Mouse (Mus musculus) neural tube, embryonic 11.5 days (tissue): ENCODE results near the gene Dusp1. TPM values are rescaled to one million over a fixed set of nuclear protein-coding genes. Genes with fewer than 3 reads are reported as not detected.

ENCODE experiments used
- ATAC-seq: fragments of 200-750 bp; cut with Nextera tagmentation; 2 replicates; pipeline ENCODE4 v1.8.0; 2017; ENCODE audit warnings: moderate number of reproducible peaks, mild to moderate bottlenecking, moderate TSS enrichment, moderate library complexity; ENCODE audit not compliant: insufficient read depth, low FRiP score, low TSS enrichment
- DNase-seq: peaks from one replicate; pipeline ENCODE4 v3.0.0-alpha.2; 2015; ENCODE audit warnings: low spot score
- H3K27ac ChIP-seq: fragments of 300-500 bp; sonication (generic); 2 replicates; pipeline ENCODE4 v1.5.1; 2014; ENCODE audit warnings: low read depth, mild to moderate bottlenecking, low read length
- H3K27me3 ChIP-seq: fragments of 300-500 bp; sonication (generic); 2 replicates; pipeline ENCODE4 v1.6.1; 2014; ENCODE audit warnings: mild to moderate bottlenecking, low read length, mixed read lengths; ENCODE audit not compliant: control insufficient read depth, insufficient read depth
- H3K36me3 ChIP-seq: fragments of 300-500 bp; sonication (generic); 2 replicates; pipeline ENCODE4 v1.6.1; 2014; ENCODE audit warnings: mild to moderate bottlenecking, low read length, moderate library complexity, mixed read lengths; ENCODE audit not compliant: control insufficient read depth, insufficient read depth
- H3K4me1 ChIP-seq: fragments of 300-500 bp; sonication (generic); 2 replicates; pipeline ENCODE4 v1.6.1; 2014; ENCODE audit warnings: low read length, mixed read lengths; ENCODE audit not compliant: control insufficient read depth, insufficient read depth
- H3K4me2 ChIP-seq: fragments of 300-500 bp; sonication (generic); 2 replicates; pipeline ENCODE4 v1.6.1; 2014; ENCODE audit warnings: low read depth, mild to moderate bottlenecking, moderate library complexity
- H3K4me3 ChIP-seq: fragments of 300-500 bp; sonication (generic); 2 replicates; pipeline ENCODE4 v1.5.1; 2014; ENCODE audit warnings: low read depth, low read length
- H3K9ac ChIP-seq: fragments of 300-500 bp; sonication (generic); 2 replicates; pipeline ENCODE4 v1.6.1; 2014; ENCODE audit warnings: mild to moderate bottlenecking, low read length
- H3K9me3 ChIP-seq: fragments of 300-500 bp; sonication (generic); 2 replicates; pipeline ENCODE4 v1.6.1; 2016; ENCODE audit warnings: low read length; ENCODE audit not compliant: control insufficient read depth
- WGBS: fragments of 180-500 bp; shearing (Covaris S2); extraction: QIAGEN DNeasy Blood & Tissue Kit; methylation state at CpG from one replicate; pipeline ENCODE4 v1.1.7; 2014; 5-methylcytosine and 5-hydroxymethylcytosine counted together
- polyA plus RNA-seq: library from polyadenylated mRNA; unstranded; fragments of >200 nt; fragmentation: Nextera tagmentation; extraction: Ambion mirVana; gene quantifications from 2 replicates; pipeline ENCODE4 v1.2.1, GENCODE M21; 2014

The Dusp1 gene
- polyA plus RNA-seq, 1 experiment from 2014 or later, result 34.0 TPM

DNA sequence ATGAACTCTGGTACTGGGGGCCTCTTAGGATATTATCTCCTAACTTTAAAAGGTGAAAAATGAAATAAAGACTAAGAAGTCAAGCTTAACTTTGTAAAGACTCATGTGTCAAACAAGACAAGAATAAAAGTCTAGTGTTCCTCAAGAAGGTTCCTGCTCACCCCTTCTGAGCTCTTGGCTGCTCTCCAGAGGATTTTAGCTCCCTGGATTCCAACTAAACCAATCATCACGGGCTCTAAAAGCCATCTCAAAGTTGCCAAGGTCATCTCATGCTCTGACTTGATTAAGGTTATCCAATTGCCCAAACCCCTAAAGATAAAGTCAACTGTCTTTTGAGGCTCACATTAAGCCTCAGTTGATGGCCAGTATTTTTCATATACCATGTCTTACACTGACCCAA is 63.3 kb downstream of the Dusp1 start:
- WGBS, result 53% methylated on average over 1 of the region's 1 CpGs
- no peak for ATAC-seq

DNA sequence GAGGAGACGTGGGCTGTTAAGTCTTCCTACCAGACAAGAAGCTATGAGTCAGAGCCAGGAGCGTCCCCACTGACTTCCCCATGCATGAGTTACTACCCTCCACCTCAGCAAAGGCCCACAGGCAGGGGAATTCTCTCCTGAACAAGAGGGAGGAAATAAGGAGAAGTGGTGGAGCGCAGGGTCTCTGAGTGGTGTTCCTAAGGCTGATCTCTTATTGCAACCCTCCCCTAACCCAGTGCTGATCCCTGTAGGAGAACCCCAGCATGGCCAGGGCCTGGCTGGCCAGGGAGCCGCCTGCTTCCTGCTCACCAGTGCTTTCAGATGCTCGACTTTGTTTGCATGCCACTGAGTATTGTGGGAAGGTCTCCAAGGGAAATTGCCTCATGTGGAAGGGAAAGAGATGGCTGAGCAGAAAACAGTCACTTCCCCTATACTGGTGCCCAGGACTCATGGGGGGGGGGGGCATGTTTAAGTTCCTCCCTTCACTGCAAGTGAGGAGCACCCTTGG is 64.5 kb downstream of the Dusp1 start:
- Histone ChIP-seq H3K4me2 (no peak overlapping the region), H3K27me3 (no peaks in the 10 kb centered on the region), H3K4me1 (no peaks in the 10 kb centered on the region), H3K9me3 (peaks cover 2% of the 10 kb centered on the region; the same call in 1 of the 2 replicates), H3K4me3 (no peak overlapping the region), H3K27ac (no peak overlapping the region), H3K9ac (no peak overlapping the region), H3K36me3 (no peaks in the 10 kb centered on the region)
- ATAC-seq, result no peak
- WGBS, result 58% methylated on average over 5 of the region's 5 CpGs
- DNase-seq, result no peak

More for the DNA sequence above, 63.3 kb downstream of the Dusp1 start:
- Histone ChIP-seq H3K27me3 (no peaks in the 10 kb centered on the region), H3K36me3 (no peaks in the 10 kb centered on the region), H3K4me1 (peaks cover 7% of the 10 kb centered on the region), H3K9me3 (no peaks in the 10 kb centered on the region), H3K4me3 (no peak overlapping the region), H3K4me2 (no peak overlapping the region), H3K9ac (no peak overlapping the region), H3K27ac (no peak overlapping the region)
- DNase-seq, result no peak

DNA sequence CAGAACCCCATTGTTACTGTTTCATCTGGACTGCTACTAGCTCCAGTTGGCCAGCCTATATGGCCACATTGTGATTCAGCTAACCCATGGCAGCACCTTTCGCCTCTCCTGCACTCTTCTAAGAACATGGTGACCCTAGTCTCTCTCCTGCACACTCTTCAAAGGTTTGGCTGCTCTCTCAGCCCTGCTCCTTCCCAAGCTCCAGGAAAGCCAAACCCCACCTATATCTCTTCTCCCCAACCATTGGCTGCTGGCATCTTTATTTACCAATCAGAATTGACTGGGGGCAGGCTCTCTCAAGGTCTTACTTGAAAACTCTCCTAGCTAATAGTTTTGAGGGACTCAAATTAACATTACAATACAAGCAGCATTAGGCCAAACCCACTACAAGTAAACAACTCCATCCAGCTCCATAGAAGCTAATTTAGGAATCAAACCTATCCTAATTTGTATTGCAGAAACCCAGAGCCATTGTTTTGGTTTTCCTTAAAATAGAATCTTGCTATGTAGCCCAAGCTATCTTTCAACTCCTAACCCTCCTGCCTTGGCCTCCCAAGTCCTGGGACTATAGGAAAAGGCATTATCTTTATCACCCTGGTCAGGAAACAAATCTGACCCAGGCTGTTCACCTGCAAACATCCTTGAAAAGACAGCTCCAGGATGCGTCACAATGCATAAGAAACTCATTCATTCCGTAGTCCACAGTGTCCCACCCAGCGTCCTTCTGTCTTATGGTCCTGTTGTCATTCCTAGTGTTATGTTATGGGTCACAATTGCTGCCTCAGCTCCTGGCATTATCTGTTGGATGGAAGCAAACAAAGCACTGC is 67.1 kb downstream of the Dusp1 start:
- H3K9me3 ChIP-seq, result peaks cover 2% of the 10 kb centered on the region; the same call in 1 of the 2 replicates
- no peak overlapping the region for H3K9ac ChIP-seq
- WGBS, result 84% methylated on average over 4 of the region's 4 CpGs
- no peaks in the 10 kb centered on the region for H3K36me3 ChIP-seq
- H3K27me3 ChIP-seq, result no peaks in the 10 kb centered on the region
- no peak overlapping the region for H3K27ac ChIP-seq
- no peak overlapping the region for H3K4me2 ChIP-seq
- DNase-seq (no peak), ATAC-seq (no peak)
- H3K4me1 ChIP-seq, result no peaks in the 10 kb centered on the region
- H3K4me3 ChIP-seq, result no peak overlapping the region

DNA sequence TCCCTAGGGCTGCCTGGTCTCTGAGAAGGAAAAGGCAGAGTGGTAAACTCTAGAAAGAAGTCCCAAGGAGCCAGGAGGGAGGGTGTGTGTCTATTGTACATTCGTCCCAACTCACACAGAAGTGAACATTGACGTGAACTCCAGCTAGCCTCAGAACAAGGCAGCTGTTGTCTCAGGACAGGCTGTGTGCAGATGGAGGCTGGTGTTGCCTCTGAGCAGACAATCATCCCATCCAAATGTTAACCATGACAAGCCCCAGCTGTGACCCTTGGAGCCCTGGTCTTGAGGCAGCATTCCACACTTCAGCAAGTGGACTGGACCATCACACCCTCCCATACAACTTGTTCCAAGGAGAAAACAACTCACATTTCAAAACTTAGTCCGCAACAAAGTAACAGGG is 69.7 kb downstream of the Dusp1 start:
- H3K27me3 ChIP-seq, result no peaks in the 10 kb centered on the region
- ATAC-seq (no peak), DNase-seq (no peak)
- no peak overlapping the region for H3K4me3 ChIP-seq
- no peak overlapping the region for H3K27ac ChIP-seq
- WGBS, result 88% methylated on average over 3 of the region's 3 CpGs
- H3K9me3 ChIP-seq, result peaks cover 2% of the 10 kb centered on the region; the same call in 1 of the 2 replicates
- no peak overlapping the region for H3K9ac ChIP-seq
- H3K4me1 ChIP-seq, result no peaks in the 10 kb centered on the region
- no peaks in the 10 kb centered on the region for H3K36me3 ChIP-seq
- H3K4me2 ChIP-seq, result no peak overlapping the region

DNA sequence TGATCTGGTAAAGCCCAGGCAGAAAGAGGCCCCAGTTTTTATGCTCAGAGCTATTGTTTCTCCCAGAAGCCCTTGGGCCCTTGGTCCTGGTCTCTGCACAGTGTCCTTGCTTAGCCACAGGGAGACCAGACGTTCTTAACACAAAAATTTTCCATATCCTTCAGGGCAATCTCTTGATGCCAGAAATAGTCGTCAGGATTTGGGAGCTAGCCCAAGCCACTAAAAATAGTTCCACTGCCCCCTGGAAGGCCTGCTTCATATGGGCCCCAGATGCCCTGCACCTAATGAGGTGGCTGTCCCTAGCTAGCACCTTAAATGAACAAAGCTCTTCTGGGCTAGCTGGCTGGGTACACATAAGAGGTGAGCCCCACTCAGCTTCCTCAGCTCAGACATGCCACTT is 71.0 kb downstream of the Dusp1 start:
- peaks cover 2% of the 10 kb centered on the region; the same call in 1 of the 2 replicates for H3K9me3 ChIP-seq
- no peak overlapping the region for H3K4me2 ChIP-seq
- H3K9ac ChIP-seq, result no peak overlapping the region
- H3K27me3 ChIP-seq, result no peaks in the 10 kb centered on the region
- ATAC-seq (no peak), DNase-seq (no peak)
- no peak overlapping the region for H3K4me3 ChIP-seq
- no peak overlapping the region for H3K27ac ChIP-seq
- H3K36me3 ChIP-seq, result no peaks in the 10 kb centered on the region
- H3K4me1 ChIP-seq, result no peaks in the 10 kb centered on the region
- 88% methylated on average over 2 of the region's 2 CpGs for WGBS

DNA sequence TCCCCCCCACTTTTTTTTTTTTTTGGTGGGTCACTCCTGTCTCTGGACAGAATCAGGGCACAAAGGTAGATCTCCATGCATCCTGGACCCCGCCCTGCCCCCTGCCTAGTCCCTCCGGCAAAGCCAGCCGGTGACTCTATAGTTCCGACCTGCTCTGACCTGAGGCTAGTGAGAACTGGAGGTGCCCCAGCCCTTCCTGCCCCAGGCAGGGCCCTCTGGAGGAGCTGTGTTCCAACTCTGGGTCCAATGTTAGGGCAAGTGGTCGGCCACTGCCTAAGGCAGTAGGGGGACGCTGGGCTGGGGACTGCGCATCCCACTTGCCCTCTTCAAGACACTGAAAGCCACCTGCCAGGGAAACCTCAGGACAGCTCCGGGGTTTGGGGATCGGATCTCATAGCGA is 71.9 kb downstream of the Dusp1 start:
- Histone ChIP-seq H3K9ac (no peak overlapping the region), H3K27me3 (no peaks in the 10 kb centered on the region), H3K9me3 (peaks cover 2% of the 10 kb centered on the region; the same call in 1 of the 2 replicates), H3K36me3 (no peaks in the 10 kb centered on the region), H3K27ac (no peak overlapping the region), H3K4me2 (no peak overlapping the region), H3K4me1 (no peaks in the 10 kb centered on the region), H3K4me3 (no peak overlapping the region)
- WGBS, result 91% methylated on average over 10 of the region's 10 CpGs
- ATAC-seq (no peak), DNase-seq (no peak)

DNA sequence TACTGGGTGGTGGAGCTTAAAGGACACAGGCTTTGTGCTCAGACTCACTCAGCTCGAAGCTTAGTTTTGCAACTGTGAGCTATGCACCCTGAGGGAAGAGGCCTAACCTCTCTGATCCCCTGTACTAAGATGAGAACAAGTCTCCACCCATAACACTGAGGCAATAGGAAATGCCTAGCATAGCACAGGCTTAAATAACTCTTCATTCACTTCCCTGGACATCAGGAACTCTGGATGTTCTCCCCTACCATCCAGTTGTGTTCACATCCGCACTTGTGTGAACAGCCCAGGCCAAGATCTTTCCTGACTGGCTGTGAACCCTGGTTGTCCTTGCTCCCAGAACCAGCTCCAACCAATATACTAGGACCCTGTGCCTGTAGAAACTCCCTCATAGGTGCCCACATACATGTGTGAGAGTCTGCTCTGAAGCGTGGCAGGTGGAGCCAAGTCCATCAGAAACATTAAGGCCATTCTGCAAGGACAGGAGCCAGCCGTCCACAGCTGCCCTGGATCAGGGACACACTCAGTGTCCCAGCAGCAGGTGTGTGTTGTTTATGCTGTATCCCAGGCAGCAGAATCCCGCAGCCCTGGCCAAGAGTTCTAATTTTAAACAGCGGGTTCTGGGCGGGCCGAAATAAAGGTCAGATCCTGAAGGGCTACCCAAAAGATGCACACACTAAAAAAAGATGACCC is 73.1 kb downstream of the Dusp1 start:
- H3K4me2 ChIP-seq, result no peak overlapping the region
- H3K4me1 ChIP-seq, result no peaks in the 10 kb centered on the region
- ATAC-seq, result no peak
- 87% methylated on average over 8 of the region's 8 CpGs for WGBS
- H3K36me3 ChIP-seq, result no peaks in the 10 kb centered on the region
- no peaks in the 10 kb centered on the region for H3K27me3 ChIP-seq
- H3K27ac ChIP-seq, result no peak overlapping the region
- DNase-seq, result no peak
- peaks cover 2% of the 10 kb centered on the region; the same call in 1 of the 2 replicates for H3K9me3 ChIP-seq
- no peak overlapping the region for H3K9ac ChIP-seq
- H3K4me3 ChIP-seq, result no peak overlapping the region

DNA sequence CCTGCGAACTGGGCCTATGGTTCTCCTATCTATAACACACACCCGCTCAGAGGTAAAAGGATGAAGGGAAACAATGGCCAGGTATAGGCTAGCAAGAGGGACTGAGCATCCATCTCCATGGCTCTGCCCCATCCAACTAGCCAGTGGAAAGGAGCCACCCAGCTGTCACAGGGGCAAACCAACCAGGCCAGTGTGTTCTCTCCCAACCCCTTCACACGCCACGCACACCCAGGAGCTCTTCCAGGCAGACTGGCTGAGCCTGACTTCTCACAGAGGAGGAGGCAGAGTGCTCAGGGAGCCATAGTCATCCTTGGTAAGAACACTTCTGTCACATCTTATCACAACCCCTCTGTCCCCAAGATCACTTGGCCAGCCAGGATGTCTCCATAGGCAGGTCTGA is 74.0 kb downstream of the Dusp1 start:
- no peak overlapping the region for H3K4me2 ChIP-seq
- H3K36me3 ChIP-seq, result no peaks in the 10 kb centered on the region
- no peak for ATAC-seq
- no peak overlapping the region for H3K27ac ChIP-seq
- WGBS, result 86% methylated on average over 4 of the region's 4 CpGs
- H3K9ac ChIP-seq, result no peak overlapping the region
- DNase-seq, result no peak
- no peaks in the 10 kb centered on the region; the same call in 1 of the 2 replicates for H3K9me3 ChIP-seq
- no peaks in the 10 kb centered on the region for H3K27me3 ChIP-seq
- H3K4me3 ChIP-seq, result no peak overlapping the region
- no peaks in the 10 kb centered on the region for H3K4me1 ChIP-seq
